Mouse (Mus musculus) adrenal gland, adult 8-10 months (tissue): Measurements from ENCODE around the gene Tspan5. TPM values are rescaled to one million over a fixed set of nuclear protein-coding genes. Genes with fewer than 3 reads are reported as not detected.

Source experiments
- DNase-seq: peaks from one replicate; pipeline ENCODE4 v3.0.0; 2022
- total RNA-seq, 4 experiments: library from RNA; stranded (reverse); gene quantifications; 2 replicates each; pipeline ENCODE4 v1.2.4; 2022

Gene Tspan5
- total RNA-seq, 4 experiments from 2014 or later: 46.7 to 102 (median 77.6) TPM

DNA sequence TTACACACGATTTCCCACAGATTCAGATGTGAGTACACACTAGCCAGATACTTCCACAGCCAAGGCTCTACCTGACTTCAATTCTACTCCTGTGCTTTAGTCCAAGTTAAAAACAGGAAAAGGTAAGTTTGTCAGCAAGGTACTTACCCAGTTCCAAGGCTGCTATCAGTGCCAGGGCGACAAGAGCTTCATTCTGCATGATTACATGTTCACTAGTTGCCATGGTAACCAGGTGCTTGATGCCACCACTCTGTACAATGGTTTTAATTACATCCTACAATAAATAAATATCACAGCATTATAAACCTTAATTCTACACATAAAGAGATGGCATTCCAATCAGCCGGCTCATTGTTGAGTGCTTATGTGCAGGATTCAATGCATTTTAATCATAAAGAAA, 203.5 kb downstream of the Tspan5 start:
- no peak for DNase-seq

DNA sequence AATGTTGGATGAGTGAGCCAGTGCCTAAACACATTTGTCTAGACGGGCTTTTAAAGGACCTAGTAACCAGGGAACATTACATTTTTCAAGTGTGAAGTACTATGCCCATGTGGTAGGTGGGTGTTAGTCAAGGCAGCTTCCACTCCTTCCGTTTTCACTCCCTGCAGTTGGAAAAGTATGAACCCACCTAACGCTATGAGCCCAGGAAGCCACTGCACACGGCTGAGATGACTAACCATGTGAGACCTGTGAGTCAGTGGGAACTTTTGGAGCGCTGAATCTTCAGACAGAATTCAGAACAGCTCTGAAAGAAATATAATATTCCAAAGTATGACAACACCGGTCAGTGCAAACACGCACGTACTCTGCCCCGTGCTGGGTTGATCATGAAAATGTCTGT, 207.1 kb downstream of the Tspan5 start:
- no peak for DNase-seq

DNA sequence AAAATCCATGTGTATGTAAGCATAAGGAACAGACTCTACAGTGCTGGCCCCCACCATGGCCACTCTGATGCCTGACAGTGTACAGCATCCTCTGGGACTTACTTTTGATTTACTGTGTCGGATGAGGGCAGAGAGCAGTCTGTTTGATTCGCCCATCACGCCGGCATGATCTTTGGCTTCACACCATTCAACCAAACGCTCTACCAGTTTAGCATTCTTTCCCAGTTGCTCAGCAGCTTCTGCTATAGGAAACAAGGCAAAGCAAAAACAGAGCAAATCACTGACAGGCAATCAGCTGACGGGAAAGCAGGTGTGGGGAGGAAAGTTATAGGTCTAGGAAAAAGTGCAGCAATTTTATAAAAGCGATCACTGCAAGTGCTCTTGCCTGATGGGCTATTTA, 213.2 kb downstream of the Tspan5 start:
- no peak for DNase-seq

Other genes starting within 250 kb of the Tspan5 start
- gene Eif4e, start 216.0 kb upstream of the Tspan5 start, total RNA-seq: 100 to 1,000 TPM; 145 to 204 (median 162) TPM